Mouse (Mus musculus): Measurements from ENCODE around the gene Exoc4. TPM values are rescaled to one million over a fixed set of nuclear protein-coding genes. Genes with fewer than 3 reads are reported as not detected.
A peak's percentile ranks its signal among the peaks of the same experiment; 100 is the strongest.

Exoc4 gene
- polyA plus RNA-seq, 1 experiment from 2014 or later = 59.2 TPM

DNA sequence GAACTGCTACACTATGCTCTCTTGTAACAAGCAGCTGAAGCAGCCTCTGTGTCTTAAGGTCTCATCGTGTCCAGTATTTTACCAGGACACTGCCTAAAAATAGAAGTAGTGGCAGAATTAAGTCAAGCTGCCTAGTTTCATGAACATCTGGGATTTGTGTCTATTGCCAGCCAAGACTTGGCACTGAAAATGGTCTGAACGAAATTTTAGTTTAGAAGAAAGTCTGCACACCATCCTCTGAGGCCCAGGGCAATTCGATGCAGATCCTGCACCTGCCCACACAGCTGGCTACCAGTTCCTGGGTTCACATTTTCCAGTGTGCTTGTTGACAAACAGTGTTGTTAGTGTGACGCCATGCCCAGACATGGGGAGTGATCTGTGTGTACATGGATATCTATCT is 303.0 kb downstream of the Exoc4 start:
- 80% methylated on average over 4 of the region's 4 CpGs for WGBS
- Histone ChIP-seq H3K4me2 (replicated peaks) (no peak overlapping the region), H3K27me3 (no peaks in the 10 kb centered on the region), H3K9me3 (no peaks in the 10 kb centered on the region), H3K27ac (replicated peaks) (0 out of 2 replicates have a peak overlapping the region, but pooled peaks have one; percentile 15), H3K4me3 (no peak overlapping the region), H3K4me1 (no peaks in the 10 kb centered on the region), H3K9ac (replicated peaks) (no peak overlapping the region), H3K36me3 (no peaks in the 10 kb centered on the region)
- ATAC-seq (ENCODE audit: low FRiP score, low read depth) = no peak

- Histone ChIP-seq H3K4me1 (no peaks in the 10 kb centered on the region), H3K9me3 (no peaks in the 10 kb centered on the region), H3K36me3 (no peaks in the 10 kb centered on the region), H3K4me2 (replicated peaks) (no peak overlapping the region), H3K27me3 (no peaks in the 10 kb centered on the region), H3K27ac (replicated peaks) (no peak overlapping the region), H3K4me3 (no peak overlapping the region), H3K9ac (replicated peaks) (no peak overlapping the region)
- ATAC-seq (ENCODE audit: low FRiP score, low read depth) = no peak
- 88% methylated on average over 1 of the region's 1 CpGs for WGBS
Measured at GRCm38 (mm10) chr6:33560925-33561324, 312.0 kb downstream of the Exoc4 start.

GRCm38 (mm10) chr6:33561911-33562310 is 313.0 kb downstream of the Exoc4 start:
- WGBS = 90% methylated on average over 2 of the region's 2 CpGs
- ATAC-seq (ENCODE audit: low FRiP score, low read depth) = no peak
- no peaks in the 10 kb centered on the region for H3K4me1 ChIP-seq
- H3K27ac ChIP-seq (replicated peaks) = no peak overlapping the region
- no peaks in the 10 kb centered on the region for H3K27me3 ChIP-seq
- no peak overlapping the region for H3K4me3 ChIP-seq
- no peaks in the 10 kb centered on the region for H3K9me3 ChIP-seq
- H3K4me2 ChIP-seq (replicated peaks) = no peak overlapping the region
- H3K36me3 ChIP-seq = no peaks in the 10 kb centered on the region
- H3K9ac ChIP-seq (replicated peaks) = no peak overlapping the region

DNA sequence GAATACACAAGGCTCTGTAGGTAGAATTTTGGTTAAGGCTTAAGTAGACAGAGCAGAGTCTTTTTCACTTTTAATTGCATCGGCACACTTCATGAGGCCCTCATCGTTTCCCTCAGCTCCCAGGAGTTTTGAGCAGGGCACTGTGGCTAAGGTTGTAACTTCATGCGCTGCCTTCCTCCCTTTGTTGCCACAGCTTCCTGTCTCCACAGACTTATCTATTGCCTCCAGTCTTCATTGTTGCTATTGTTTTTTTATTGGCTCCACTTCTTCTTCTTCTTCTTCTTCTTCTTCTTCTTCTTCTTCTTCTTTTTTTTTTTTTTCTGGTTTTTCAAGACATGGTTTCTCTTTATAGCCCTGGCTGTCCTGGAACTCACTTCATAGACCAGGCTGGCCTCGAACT is 327.1 kb downstream of the Exoc4 start:
- Histone ChIP-seq H3K4me2 (replicated peaks) (no peak overlapping the region), H3K4me3 (no peak overlapping the region), H3K36me3 (no peaks in the 10 kb centered on the region), H3K4me1 (no peaks in the 10 kb centered on the region), H3K9me3 (no peaks in the 10 kb centered on the region), H3K9ac (replicated peaks) (no peak overlapping the region), H3K27ac (replicated peaks) (no peak overlapping the region), H3K27me3 (no peaks in the 10 kb centered on the region)
- WGBS = 93% methylated on average over 4 of the region's 4 CpGs
- no peak for ATAC-seq (ENCODE audit: low FRiP score, low read depth)

GRCm38 (mm10) chr6:33608469-33608868 is 359.6 kb downstream of the Exoc4 start:
- Histone ChIP-seq H3K4me3 (no peak overlapping the region), H3K4me2 (replicated peaks) (no peak overlapping the region), H3K27me3 (no peaks in the 10 kb centered on the region), H3K36me3 (no peaks in the 10 kb centered on the region), H3K4me1 (no peaks in the 10 kb centered on the region), H3K9me3 (no peaks in the 10 kb centered on the region), H3K9ac (replicated peaks) (no peak overlapping the region), H3K27ac (replicated peaks) (no peak overlapping the region)
- 89% methylated on average over 4 of the region's 4 CpGs for WGBS
- ATAC-seq (ENCODE audit: low FRiP score, low read depth) = no peak

GRCm38 (mm10) chr6:33613978-33614377 is 365.1 kb downstream of the Exoc4 start:
- WGBS = 88% methylated on average over 1 of the region's 1 CpGs
- no peaks in the 10 kb centered on the region for H3K27me3 ChIP-seq
- no peaks in the 10 kb centered on the region for H3K9me3 ChIP-seq
- no peak overlapping the region for H3K27ac ChIP-seq (replicated peaks)
- no peak overlapping the region for H3K9ac ChIP-seq (replicated peaks)
- H3K4me1 ChIP-seq = 0 out of 2 replicates have a peak, but pooled peaks cover 2% of the 10 kb centered on the region
- H3K36me3 ChIP-seq = no peaks in the 10 kb centered on the region
- ATAC-seq (ENCODE audit: low FRiP score, low read depth) = no peak
- no peak overlapping the region for H3K4me2 ChIP-seq (replicated peaks)
- H3K4me3 ChIP-seq = no peak overlapping the region

DNA sequence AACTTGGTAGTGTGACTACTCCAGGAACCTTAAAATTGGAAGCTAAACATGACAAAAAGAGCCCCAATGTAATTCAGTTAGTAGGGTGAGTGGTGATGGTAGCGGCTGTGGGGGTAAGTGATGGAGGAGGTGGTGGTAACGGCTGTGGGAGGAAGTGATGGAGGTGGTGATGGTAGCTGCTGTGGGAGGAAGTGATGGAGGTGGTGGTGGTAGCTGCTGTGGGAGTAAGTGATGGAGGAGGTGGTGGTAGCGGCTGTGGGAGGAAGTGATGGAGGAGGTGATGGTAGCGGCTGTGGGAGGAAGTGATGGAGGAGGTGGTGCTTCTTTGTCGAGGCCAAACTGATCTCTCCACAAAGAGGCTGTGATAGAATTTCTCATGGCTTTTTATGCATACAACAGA is 369.7 kb downstream of the Exoc4 start:
- H3K27ac ChIP-seq (replicated peaks) = no peak overlapping the region
- H3K27me3 ChIP-seq = no peaks in the 10 kb centered on the region
- H3K36me3 ChIP-seq = no peaks in the 10 kb centered on the region
- no peak for ATAC-seq (ENCODE audit: low FRiP score, low read depth)
- no peaks in the 10 kb centered on the region for H3K9me3 ChIP-seq
- H3K4me3 ChIP-seq = no peak overlapping the region
- H3K4me1 ChIP-seq = 0 out of 2 replicates have a peak, but pooled peaks cover 5% of the 10 kb centered on the region
- 93% methylated on average over 5 of the region's 5 CpGs for WGBS
- no peak overlapping the region for H3K9ac ChIP-seq (replicated peaks)
- H3K4me2 ChIP-seq (replicated peaks) = no peak overlapping the region

DNA sequence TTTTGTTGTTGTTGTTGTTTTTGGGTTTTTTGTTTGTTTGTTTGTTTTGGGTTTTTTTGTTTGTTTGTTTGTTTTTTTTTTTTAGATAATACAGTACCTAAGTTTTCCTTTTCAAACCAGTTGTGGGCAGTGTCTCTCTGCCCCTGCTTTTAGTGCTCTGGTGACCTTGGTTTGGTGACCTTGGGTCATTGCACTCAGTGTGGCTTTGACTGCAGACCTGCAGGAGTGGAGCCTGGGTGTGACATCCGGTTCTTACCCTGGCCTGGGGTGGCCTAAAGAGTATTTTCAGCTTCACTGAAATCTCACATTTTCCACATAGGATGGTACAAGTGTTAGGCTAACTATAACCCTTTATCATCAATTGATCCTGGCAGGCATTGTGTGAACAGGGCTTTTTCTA is 371.8 kb downstream of the Exoc4 start:
- Histone ChIP-seq H3K4me2 (replicated peaks) (no peak overlapping the region), H3K27me3 (no peaks in the 10 kb centered on the region), H3K4me3 (no peak overlapping the region), H3K4me1 (0 out of 2 replicates have a peak, but pooled peaks cover 5% of the 10 kb centered on the region), H3K9me3 (no peaks in the 10 kb centered on the region), H3K36me3 (no peaks in the 10 kb centered on the region), H3K27ac (replicated peaks) (no peak overlapping the region), H3K9ac (replicated peaks) (no peak overlapping the region)
- 56% methylated on average over 1 of the region's 1 CpGs for WGBS
- no peak for ATAC-seq (ENCODE audit: low FRiP score, low read depth)

- Histone ChIP-seq H3K27me3 (no peaks in the 10 kb centered on the region), H3K27ac (replicated peaks) (no peak overlapping the region), H3K4me3 (no peak overlapping the region), H3K9me3 (peaks cover 3% of the 10 kb centered on the region; the same call in 1 of the 2 replicates), H3K4me2 (replicated peaks) (no peak overlapping the region), H3K9ac (replicated peaks) (no peak overlapping the region), H3K36me3 (no peaks in the 10 kb centered on the region), H3K4me1 (0 out of 2 replicates have a peak, but pooled peaks cover 3% of the 10 kb centered on the region)
- no peak for ATAC-seq (ENCODE audit: low FRiP score, low read depth)
Measured at GRCm38 (mm10) chr6:33625931-33626330, 377.0 kb downstream of the Exoc4 start.

DNA sequence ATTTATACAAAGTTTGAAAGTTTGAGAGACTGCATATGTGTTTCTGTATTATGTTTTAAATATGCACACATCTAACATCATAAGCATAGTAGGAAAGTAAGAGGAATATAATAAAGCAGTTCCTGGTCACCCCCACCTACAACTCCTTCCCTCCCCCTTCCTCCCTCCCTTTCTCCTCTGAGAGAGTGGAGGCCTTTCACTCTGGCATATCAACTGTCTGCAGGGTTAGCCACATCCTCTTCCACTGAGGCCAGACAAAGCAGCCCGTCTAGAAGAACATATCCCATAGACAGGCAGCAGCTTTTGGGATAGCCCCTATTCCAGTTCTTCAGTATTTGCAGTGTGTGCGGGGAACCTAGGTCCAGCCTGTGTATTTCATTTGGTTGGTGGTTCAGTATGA is 382.2 kb downstream of the Exoc4 start:
- H3K4me2 ChIP-seq (replicated peaks) = no peak overlapping the region
- no peak overlapping the region for H3K4me3 ChIP-seq
- peaks cover 3% of the 10 kb centered on the region; the same call in 1 of the 2 replicates for H3K9me3 ChIP-seq
- WGBS = 98% methylated on average over 2 of the region's 2 CpGs
- no peak for ATAC-seq (ENCODE audit: low FRiP score, low read depth)
- no peak overlapping the region for H3K9ac ChIP-seq (replicated peaks)
- H3K4me1 ChIP-seq = no peaks in the 10 kb centered on the region
- no peak overlapping the region for H3K27ac ChIP-seq (replicated peaks)
- no peaks in the 10 kb centered on the region for H3K36me3 ChIP-seq
- no peaks in the 10 kb centered on the region for H3K27me3 ChIP-seq

GRCm38 (mm10) chr6:33637192-33637591 is 388.3 kb downstream of the Exoc4 start:
- Histone ChIP-seq H3K4me3 (no peak overlapping the region), H3K9me3 (no peaks in the 10 kb centered on the region), H3K36me3 (no peaks in the 10 kb centered on the region), H3K27ac (replicated peaks) (no peak overlapping the region), H3K27me3 (no peaks in the 10 kb centered on the region), H3K4me2 (replicated peaks) (no peak overlapping the region), H3K9ac (replicated peaks) (no peak overlapping the region), H3K4me1 (no peaks in the 10 kb centered on the region)
- 79% methylated on average over 2 of the region's 2 CpGs for WGBS
- ATAC-seq (ENCODE audit: low FRiP score, low read depth) = no peak

DNA sequence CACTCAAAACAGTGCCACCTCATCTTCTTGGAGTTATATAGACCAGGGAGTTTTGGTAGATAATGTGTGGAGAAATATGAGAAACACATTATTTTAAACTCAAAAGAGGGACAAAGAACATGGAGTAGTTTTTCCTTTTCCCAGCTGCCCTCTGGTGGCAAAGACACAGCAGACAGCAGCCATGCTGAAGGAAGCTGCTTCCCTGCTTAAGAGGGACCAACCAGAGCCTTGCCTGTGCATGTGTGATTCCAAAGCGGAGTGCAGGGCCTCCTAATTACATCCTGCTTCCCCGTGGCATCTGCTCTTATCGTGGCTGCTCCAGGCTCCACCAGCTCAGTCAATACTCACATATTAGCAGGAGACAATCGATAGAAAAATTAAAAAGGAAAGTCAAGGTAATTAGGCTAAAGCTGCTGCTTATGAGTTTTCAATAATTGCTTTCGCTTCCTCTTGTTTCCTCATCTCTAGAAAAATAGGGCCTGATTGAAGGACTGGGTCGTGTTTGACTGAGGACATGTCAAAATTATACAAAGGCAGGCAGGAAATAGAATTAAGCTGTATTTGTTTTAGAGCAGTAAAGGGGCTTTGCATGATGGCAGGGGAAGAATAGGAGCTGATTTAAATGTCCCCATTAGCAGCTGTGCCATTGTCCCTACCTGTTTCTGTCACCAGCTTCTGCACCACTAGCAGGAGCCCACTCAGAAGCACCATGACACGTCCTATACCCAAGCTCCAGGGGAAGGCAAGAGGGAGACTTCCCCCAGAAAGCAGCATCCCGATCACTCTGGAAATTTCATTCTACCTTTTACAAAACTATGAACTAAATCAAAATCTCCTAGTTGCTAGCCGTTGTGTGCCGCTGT is 433.1 kb downstream of the Exoc4 start:
- peak; percentile 91 for ATAC-seq (ENCODE audit: low FRiP score, low read depth)
- H3K27ac ChIP-seq (replicated peaks) = peak overlapping the region; percentile 55
- H3K4me2 ChIP-seq (replicated peaks) = no peak overlapping the region
- no peak overlapping the region for H3K4me3 ChIP-seq
- peaks cover 18% of the 10 kb centered on the region for H3K4me1 ChIP-seq
- WGBS = 45% methylated on average over 10 of the region's 10 CpGs
- H3K9me3 ChIP-seq = no peaks in the 10 kb centered on the region
- H3K36me3 ChIP-seq = no peaks in the 10 kb centered on the region
- no peaks in the 10 kb centered on the region for H3K27me3 ChIP-seq
- H3K9ac ChIP-seq (replicated peaks) = no peak overlapping the region

Data from midbrain, embryonic 12.5 days (tissue).